Mouse (Mus musculus) liver, adult 2 months (tissue): Measurements from ENCODE around the gene 9130213A22Rik.

Source experiments
- CTCF ChIP-seq: fragments of 200-500 bp; IDR thresholded peaks from 2 replicates; pipeline ENCODE4 v1.5.1; 2011; ENCODE audit warnings: low read depth, low read length, control low read depth
- POLR2A ChIP-seq: fragments of 200-500 bp; IDR thresholded peaks from 2 replicates; pipeline ENCODE4 v1.6.1; 2011; ENCODE audit warnings: low read length, control low read depth; ENCODE audit not compliant: insufficient read depth; ENCODE audit errors: extremely low read depth

DNA sequence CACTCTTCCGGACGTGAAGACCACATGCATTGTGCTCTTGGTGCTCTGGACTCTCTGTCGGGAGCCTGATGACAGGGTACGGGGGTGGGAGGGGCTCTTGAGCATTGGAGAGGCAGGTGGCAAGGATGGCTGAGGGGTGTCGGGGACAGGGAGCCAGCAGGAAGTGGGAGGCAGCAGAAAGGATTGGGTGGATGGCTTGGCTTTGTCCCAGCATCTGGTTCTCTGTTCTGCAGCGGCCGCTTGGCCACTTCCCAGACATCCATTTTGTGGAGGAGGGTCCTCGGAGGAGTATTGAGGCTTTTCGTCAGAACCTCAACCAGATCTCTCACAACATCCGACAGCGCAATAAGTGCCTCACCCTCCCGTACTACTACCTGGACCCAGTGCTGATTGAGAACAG is 46.9 kb upstream of the 9130213A22Rik start:
- TF ChIP-seq CTCF (no peak), POLR2A (no peak)
